Mouse (Mus musculus) ES-E14 (cell line): Measurements from ENCODE around the gene Arl15. TPM values are rescaled to one million over a fixed set of nuclear protein-coding genes. Genes with fewer than 3 reads are reported as not detected.

ENCODE experiments used
- DNase-seq: peaks from one replicate; pipeline ENCODE4 v3.0.0-alpha.2; 2013; ENCODE audit warnings: low read depth, low spot score
- H3K27ac ChIP-seq: 2 replicates; pipeline ENCODE4 v1.5.1; 2012; ENCODE audit warnings: low read depth, mild to moderate bottlenecking, low read length, moderate library complexity, mixed read lengths; ENCODE audit not compliant: poor library complexity, insufficient read depth, severe bottlenecking
- H3K36me3 ChIP-seq: 2 replicates; pipeline ENCODE4 v1.6.1; 2012; ENCODE audit warnings: mild to moderate bottlenecking, low read length, moderate library complexity, mixed read lengths; ENCODE audit not compliant: control insufficient read depth, poor library complexity, insufficient read depth, severe bottlenecking
- H3K4me1 ChIP-seq, 2 experiments: fragments of 150-350 bp in 1 of 2; sonication (generic) in 1 of 2; 2 replicates each; pipeline ENCODE4 v1.6.1; 2012; ENCODE audit warnings: low read length in 2 of 2, mild to moderate bottlenecking in 1 of 2, mixed read lengths in 1 of 2; ENCODE audit not compliant: control insufficient read depth in 2 of 2, insufficient read depth in 2 of 2, poor library complexity in 1 of 2
- H3K4me3 ChIP-seq, 2 experiments: fragments of 150-350 bp in 1 of 2; sonication (generic) in 1 of 2; 2 replicates each; pipeline ENCODE4 v1.5.1; 2012; ENCODE audit warnings: low read length in 2 of 2, low read depth in 1 of 2, mild to moderate bottlenecking in 1 of 2, mixed read lengths in 1 of 2; ENCODE audit not compliant: insufficient read depth in 1 of 2, poor library complexity in 1 of 2, severe bottlenecking in 1 of 2
- H3K9ac ChIP-seq: 2 replicates; pipeline ENCODE4 v1.6.1; 2012; ENCODE audit warnings: low read depth, mild to moderate bottlenecking, low read length, mixed read lengths; ENCODE audit not compliant: poor library complexity, insufficient read depth, severe bottlenecking
- H3K9me3 ChIP-seq: fragments of 150-350 bp; sonication (generic); 2 replicates; pipeline ENCODE4 v1.6.1; 2012; ENCODE audit warnings: low read depth, mild to moderate bottlenecking, low read length; ENCODE audit not compliant: control insufficient read depth, insufficient read depth
- CHD2 ChIP-seq: IDR thresholded peaks from 2 replicates; pipeline ENCODE4 v1.6.1; 2014; ENCODE audit warnings: mild to moderate bottlenecking, low read depth, low read length, inconsistent platforms
- HCFC1 ChIP-seq: IDR thresholded peaks from 2 replicates; pipeline ENCODE4 v1.6.1; 2012; ENCODE audit warnings: low read length, inconsistent platforms, borderline replicate concordance; ENCODE audit not compliant: insufficient read depth
- MAFK ChIP-seq: IDR thresholded peaks from 2 replicates; pipeline ENCODE4 v1.6.1; 2014; ENCODE audit warnings: mild to moderate bottlenecking, low read depth, low read length, inconsistent platforms; ENCODE audit not compliant: insufficient read depth
- ZC3H11A ChIP-seq: IDR thresholded peaks from 2 replicates; pipeline ENCODE4 v1.6.1; 2012; ENCODE audit warnings: low read depth, mild to moderate bottlenecking, inconsistent platforms, low read length, borderline replicate concordance
- ZNF384 ChIP-seq: IDR thresholded peaks from 2 replicates; pipeline ENCODE4 v1.6.1; 2012; ENCODE audit warnings: low read depth, low read length, inconsistent platforms
- in situ Hi-C, 2 experiments: fragments of 600-800 bp; cut with MboI; formaldehyde crosslinking; loops; one replicate each; pipeline ENCODE4 v1.15.1; 2025; ENCODE audit warnings: low sequenced_read_pairs in 2 of 2, inconsistent platforms in 1 of 2; ENCODE audit not compliant: unreplicated experiment in 2 of 2
- total RNA-seq: library from RNA; depleted of rRNA; stranded (reverse); fragments of 300-350 nt; gene quantifications from 2 replicates; pipeline ENCODE4 v1.2.3, GENCODE M21; 2012

Gene Arl15
- total RNA-seq, 1 experiment, result 15.1 TPM

DNA sequence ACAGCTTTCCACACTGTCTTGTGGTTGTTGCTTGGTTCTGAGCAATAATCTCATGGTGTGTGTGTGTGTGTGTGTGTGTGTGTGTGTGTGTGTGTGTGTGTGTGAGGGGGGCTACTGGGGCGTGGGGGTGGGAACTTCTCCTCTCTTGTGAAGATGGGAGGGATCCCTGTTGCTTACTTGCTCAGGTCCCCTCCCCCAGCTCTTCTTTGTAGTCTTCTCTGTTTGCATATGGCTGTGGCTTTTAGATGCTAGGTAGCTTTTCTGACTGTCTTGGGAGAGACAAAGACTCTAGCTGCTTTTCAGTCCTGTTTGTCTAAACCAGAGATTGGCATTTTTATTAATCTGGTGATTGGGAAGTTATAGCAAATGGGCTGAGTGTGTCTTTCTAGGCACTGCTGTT lies 88.7 kb downstream of the Arl15 start:
- Histone ChIP-seq H3K36me3 (no peaks in the 10 kb centered on the region), H3K9me3 (no peaks in the 10 kb centered on the region), H3K4me1 (peaks cover 14 to 28% of the 10 kb centered on the region in 2 experiments), H3K27ac (no peak overlapping the region), H3K4me3 (no peak overlapping the region), H3K9ac (no peak overlapping the region)
- in situ Hi-C loops, result loop anchor here (25.0 kb wide), 2 partner anchors 904 to 1079 kb away; no protein-coding TSS in a partner anchor
- TF ChIP-seq MAFK, result no peak
- no peak for TF ChIP-seq ZC3H11A
- TF ChIP-seq CHD2, result no peak
- TF ChIP-seq HCFC1, result no peak
- TF ChIP-seq ZNF384, result no peak
- no peak for DNase-seq

DNA sequence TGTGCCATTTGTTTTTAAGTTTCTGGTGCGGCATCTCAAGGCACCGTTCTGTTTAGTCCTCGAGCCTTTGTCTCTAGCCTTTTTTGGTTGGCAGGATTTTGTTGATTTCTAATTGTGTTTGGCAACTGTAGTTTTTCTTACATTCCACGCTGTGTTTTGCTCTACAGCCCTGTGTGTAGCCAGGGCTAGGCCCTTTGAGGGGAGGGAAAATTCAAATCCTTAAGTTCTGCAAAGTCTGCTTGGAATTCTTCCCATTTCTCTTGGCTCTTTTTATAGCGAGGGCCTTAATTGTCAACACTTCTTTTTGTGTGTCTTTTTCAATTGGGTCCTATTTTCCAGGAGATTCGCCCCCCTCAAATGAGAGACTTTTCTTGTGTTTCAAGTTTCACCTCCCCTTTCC lies 92.8 kb downstream of the Arl15 start:
- H3K9me3 ChIP-seq, result no peaks in the 10 kb centered on the region
- no peak overlapping the region for H3K27ac ChIP-seq
- TF ChIP-seq MAFK, result no peak
- no peak for TF ChIP-seq HCFC1
- TF ChIP-seq CHD2, result no peak
- no peak for TF ChIP-seq ZC3H11A
- TF ChIP-seq ZNF384, result no peak
- no peak overlapping the region for H3K9ac ChIP-seq
- no peaks in the 10 kb centered on the region for H3K36me3 ChIP-seq
- H3K4me1 ChIP-seq, result peaks cover 15 to 30% of the 10 kb centered on the region in 2 experiments
- in situ Hi-C loops, result loop anchor here (25.0 kb wide), 2 partner anchors 900 to 1075 kb away; no protein-coding TSS in a partner anchor
- H3K4me3 ChIP-seq, result no peak overlapping the region
- no peak for DNase-seq

GRCm38 (mm10) chr13:113888126-113888525 lies 93.8 kb downstream of the Arl15 start:
- in situ Hi-C loops, result loop anchor here (25.0 kb wide), 2 partner anchors 899 to 1074 kb away; no protein-coding TSS in a partner anchor
- TF ChIP-seq ZNF384, result no peak
- TF ChIP-seq HCFC1, result no peak
- no peak for TF ChIP-seq ZC3H11A
- Histone ChIP-seq H3K36me3 (no peaks in the 10 kb centered on the region), H3K4me3 (no peak overlapping the region; a peak in 1 of 4 replicates), H3K4me1 (peaks cover 13 to 24% of the 10 kb centered on the region in 2 experiments; a peak in 3 of 4 replicates), H3K9me3 (no peaks in the 10 kb centered on the region), H3K9ac (no peak overlapping the region), H3K27ac (no peak overlapping the region)
- no peak for DNase-seq

DNA sequence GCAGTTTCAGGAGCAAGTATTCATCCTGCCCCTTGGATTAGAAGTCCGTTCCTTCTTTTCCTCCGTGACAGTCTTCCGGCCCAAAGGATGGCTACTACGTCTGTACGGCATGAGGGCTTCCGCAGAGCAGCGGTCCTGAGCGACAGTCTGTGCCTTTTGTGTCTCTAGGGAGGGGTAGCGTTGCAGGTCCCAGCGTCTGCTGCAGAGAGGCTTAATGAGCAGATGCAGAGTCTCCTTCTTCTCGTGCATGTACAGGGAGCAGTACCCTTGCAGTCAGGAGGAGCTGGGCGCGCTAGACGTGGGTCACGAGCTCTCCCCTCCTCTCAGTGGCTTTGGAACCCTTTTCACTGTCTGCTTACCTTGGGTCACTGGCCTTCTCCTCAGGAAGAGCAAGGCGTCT lies 94.4 kb downstream of the Arl15 start:
- TF ChIP-seq CHD2 (no peak), MAFK (no peak), ZNF384 (no peak)
- Histone ChIP-seq H3K9me3 (no peaks in the 10 kb centered on the region), H3K4me1 (peaks cover 11 to 20% of the 10 kb centered on the region in 2 experiments; a peak in 3 of 4 replicates), H3K9ac (no peak overlapping the region; the same call in 1 of the 2 replicates), H3K36me3 (no peaks in the 10 kb centered on the region), H3K27ac (no peak overlapping the region), H3K4me3 (peak overlapping the region in 1 of 2 experiments; percentile 24; a peak in 2 of 4 replicates)
- DNase-seq, result no peak
- in situ Hi-C loops, result loop anchor here (25.0 kb wide), 2 partner anchors 899 to 1074 kb away; no protein-coding TSS in a partner anchor
